Mouse (Mus musculus): ENCODE measurements around the gene Olfr344.

DNA sequence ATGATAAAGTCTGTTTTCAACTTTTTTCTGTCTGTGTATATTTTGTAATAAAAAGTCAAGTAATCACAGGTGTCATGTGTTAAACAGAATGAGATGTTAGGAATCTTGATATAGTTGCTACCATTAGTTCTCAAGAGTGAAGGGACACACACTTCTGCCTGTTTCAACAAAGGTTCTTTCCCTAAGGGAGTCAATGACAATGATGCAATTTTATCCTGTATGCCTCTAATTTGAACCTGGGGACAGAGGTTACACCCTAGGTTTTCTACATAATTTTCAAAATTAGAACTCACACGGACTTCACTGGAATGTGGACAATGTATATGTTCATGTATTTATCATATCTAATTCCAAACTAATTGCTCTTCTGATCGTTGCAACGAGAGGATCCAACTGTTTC is 41.8 kb upstream of the Olfr344 start, which contains the start of gene Olfr342:
- TF ChIP-seq CTCF (IDR thresholded peaks at IDR 0.05; ENCODE audit: borderline replicate concordance, insufficient read depth, low read length) (no peak), POLR2A (IDR thresholded peaks at IDR 0.05; ENCODE audit: low read depth, low read length) (no peak)
